Mouse (Mus musculus) midbrain, embryonic 11.5 days (tissue): ENCODE results near the gene Pex26. TPM values are rescaled to one million over a fixed set of nuclear protein-coding genes. Genes with fewer than 3 reads are reported as not detected.

ENCODE experiments used
- ATAC-seq: fragments of 200-750 bp; cut with Nextera tagmentation; 2 replicates; pipeline ENCODE4 v1.8.0; 2017; ENCODE audit warnings: moderate TSS enrichment, moderate library complexity; ENCODE audit not compliant: low FRiP score
- DNase-seq: peaks from one replicate; pipeline ENCODE4 v3.0.0; 2015; ENCODE audit warnings: low spot score; ENCODE audit errors: missing footprints
- H3K27ac ChIP-seq: fragments of 300-500 bp; sonication (generic); 2 replicates; pipeline ENCODE4 v1.5.1; 2014; ENCODE audit warnings: low read depth, low read length
- H3K27me3 ChIP-seq: fragments of 300-500 bp; sonication (generic); 2 replicates; pipeline ENCODE4 v1.6.1; 2014; ENCODE audit warnings: mild to moderate bottlenecking, low read length, moderate library complexity, mixed read lengths; ENCODE audit not compliant: control insufficient read depth, insufficient read depth
- H3K36me3 ChIP-seq: fragments of 300-500 bp; sonication (generic); 2 replicates; pipeline ENCODE4 v1.6.1; 2014; ENCODE audit warnings: mild to moderate bottlenecking, low read length, moderate library complexity, mixed read lengths; ENCODE audit not compliant: control insufficient read depth, insufficient read depth
- H3K4me1 ChIP-seq: fragments of 300-500 bp; sonication (generic); 2 replicates; pipeline ENCODE4 v1.6.1; 2014; ENCODE audit warnings: low read length; ENCODE audit not compliant: control insufficient read depth, insufficient read depth
- H3K4me2 ChIP-seq: fragments of 300-500 bp; sonication (generic); 2 replicates; pipeline ENCODE4 v1.6.1; 2014; ENCODE audit warnings: mild to moderate bottlenecking, moderate library complexity
- H3K4me3 ChIP-seq: fragments of 300-500 bp; sonication (generic); 2 replicates; pipeline ENCODE4 v1.5.1; 2014; ENCODE audit warnings: low read depth, low read length
- H3K9ac ChIP-seq: fragments of 300-500 bp; sonication (generic); 2 replicates; pipeline ENCODE4 v1.6.1; 2014; ENCODE audit warnings: low read length
- H3K9me3 ChIP-seq: fragments of 300-500 bp; sonication (generic); 2 replicates; pipeline ENCODE4 v1.6.1; 2016; ENCODE audit warnings: low read length; ENCODE audit not compliant: control insufficient read depth
- WGBS: fragments of 180-500 bp; shearing (Covaris S2); extraction: QIAGEN DNeasy Blood & Tissue Kit; methylation state at CpG from one replicate; pipeline ENCODE4 v1.1.7; 2014; 5-methylcytosine and 5-hydroxymethylcytosine counted together
- polyA plus RNA-seq: library from polyadenylated mRNA; unstranded; fragments of >200 nt; fragmentation: Nextera tagmentation; extraction: Ambion mirVana; gene quantifications from 2 replicates; pipeline ENCODE4 v1.2.1, GENCODE M21; 2014

Gene Pex26
- polyA plus RNA-seq, 1 experiment from 2014 or later: 5.8 TPM

- H3K9me3 ChIP-seq: no peaks in the 10 kb centered on the region
- H3K27me3 ChIP-seq: no peaks in the 10 kb centered on the region
- no peak overlapping the region for H3K4me2 ChIP-seq
- no peaks in the 10 kb centered on the region for H3K4me1 ChIP-seq
- 0 out of 2 replicates have a peak, but pooled peaks cover 4% of the 10 kb centered on the region for H3K36me3 ChIP-seq
- DNase-seq (no peak), ATAC-seq (no peak)
- H3K4me3 ChIP-seq: no peak overlapping the region
- WGBS: 38% methylated on average over 13 of the region's 13 CpGs
- no peak overlapping the region for H3K9ac ChIP-seq
- H3K27ac ChIP-seq: no peak overlapping the region
Measured at GRCm38 (mm10) chr6:121194061-121194955, 10.8 kb downstream of the Pex26 start.

GRCm38 (mm10) chr6:121194956-121195731 lies 11.7 kb downstream of the Pex26 start:
- ATAC-seq: no peak

DNA sequence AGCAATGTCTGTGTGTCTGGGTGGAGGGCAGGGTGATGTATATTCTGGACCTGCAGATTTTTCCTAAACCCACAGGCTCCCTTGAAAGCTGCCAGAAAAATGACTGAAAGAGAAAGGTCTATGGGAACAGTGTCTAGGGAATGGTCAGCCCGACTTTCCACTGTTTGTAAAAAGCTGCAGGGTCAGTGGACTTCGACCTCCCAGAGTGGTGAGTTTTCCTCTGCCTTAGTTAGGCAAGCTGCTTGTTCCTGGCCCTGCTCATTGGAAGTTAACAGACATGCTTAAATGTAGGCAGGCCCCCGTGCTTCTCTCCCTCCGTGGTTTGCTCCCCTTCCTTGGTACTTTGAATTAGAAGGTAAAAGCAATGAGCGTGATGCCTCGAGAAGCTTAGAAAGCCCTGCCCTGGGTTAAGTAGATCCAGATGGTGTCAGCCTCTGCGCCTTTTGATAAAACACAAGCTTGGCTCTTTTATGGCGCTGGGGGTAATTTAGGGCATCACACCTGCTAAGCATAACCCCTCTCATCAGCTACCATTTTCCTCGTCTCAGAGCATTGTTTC lies 14.4 kb downstream of the Pex26 start:
- DNase-seq: no peak

More at GRCm38 (mm10) chr6:121194956-121195731, 11.7 kb downstream of the Pex26 start:
- 85% methylated on average over 14 of the region's 14 CpGs for WGBS
- no peak overlapping the region for H3K4me3 ChIP-seq
- no peaks in the 10 kb centered on the region for H3K27me3 ChIP-seq
- no peak for DNase-seq
- H3K9me3 ChIP-seq: no peaks in the 10 kb centered on the region
- 0 out of 2 replicates have a peak, but pooled peaks cover 2% of the 10 kb centered on the region for H3K36me3 ChIP-seq
- no peak overlapping the region for H3K4me2 ChIP-seq
- H3K27ac ChIP-seq: no peak overlapping the region
- no peak overlapping the region for H3K9ac ChIP-seq
- no peaks in the 10 kb centered on the region for H3K4me1 ChIP-seq

GRCm38 (mm10) chr6:121200458-121200857 lies 17.0 kb downstream of the Pex26 start:
- Histone ChIP-seq H3K36me3 (no peaks in the 10 kb centered on the region), H3K9me3 (no peaks in the 10 kb centered on the region), H3K4me2 (no peak overlapping the region), H3K27me3 (no peaks in the 10 kb centered on the region), H3K27ac (no peak overlapping the region), H3K4me1 (no peaks in the 10 kb centered on the region), H3K4me3 (no peak overlapping the region), H3K9ac (no peak overlapping the region)
- DNase-seq (no peak), ATAC-seq (no peak)
- WGBS: 98% methylated on average over 4 of the region's 4 CpGs

More for the DNA sequence above, 14.4 kb downstream of the Pex26 start:
- ATAC-seq: no peak
- H3K9ac ChIP-seq: no peak overlapping the region
- H3K4me1 ChIP-seq: no peaks in the 10 kb centered on the region
- no peak overlapping the region for H3K4me2 ChIP-seq
- no peaks in the 10 kb centered on the region for H3K9me3 ChIP-seq
- WGBS: 68% methylated on average over 9 of the region's 9 CpGs
- no peak overlapping the region for H3K4me3 ChIP-seq
- 0 out of 2 replicates have a peak, but pooled peaks cover 2% of the 10 kb centered on the region for H3K36me3 ChIP-seq
- no peaks in the 10 kb centered on the region for H3K27me3 ChIP-seq
- H3K27ac ChIP-seq: no peak overlapping the region

- H3K27ac ChIP-seq: no peak overlapping the region
- H3K9me3 ChIP-seq: no peaks in the 10 kb centered on the region
- no peaks in the 10 kb centered on the region for H3K36me3 ChIP-seq
- no peak for DNase-seq
- ATAC-seq: no peak
- H3K27me3 ChIP-seq: no peaks in the 10 kb centered on the region
- H3K4me1 ChIP-seq: no peaks in the 10 kb centered on the region
- 83% methylated on average over 5 of the region's 5 CpGs for WGBS
- no peak overlapping the region for H3K4me3 ChIP-seq
- H3K9ac ChIP-seq: no peak overlapping the region
- no peak overlapping the region for H3K4me2 ChIP-seq
Measured at GRCm38 (mm10) chr6:121202026-121202425, 18.6 kb downstream of the Pex26 start.

GRCm38 (mm10) chr6:121206481-121206880 lies 23.0 kb downstream of the Pex26 start:
- no peak overlapping the region for H3K9ac ChIP-seq
- no peak for DNase-seq
- no peak overlapping the region for H3K4me2 ChIP-seq
- H3K4me3 ChIP-seq: no peak overlapping the region
- ATAC-seq: no peak
- peaks cover 17% of the 10 kb centered on the region for H3K27me3 ChIP-seq
- no peaks in the 10 kb centered on the region for H3K36me3 ChIP-seq
- no peaks in the 10 kb centered on the region for H3K9me3 ChIP-seq
- WGBS: 87% methylated on average over 5 of the region's 5 CpGs
- no peak overlapping the region for H3K27ac ChIP-seq
- peaks cover 10% of the 10 kb centered on the region for H3K4me1 ChIP-seq

DNA sequence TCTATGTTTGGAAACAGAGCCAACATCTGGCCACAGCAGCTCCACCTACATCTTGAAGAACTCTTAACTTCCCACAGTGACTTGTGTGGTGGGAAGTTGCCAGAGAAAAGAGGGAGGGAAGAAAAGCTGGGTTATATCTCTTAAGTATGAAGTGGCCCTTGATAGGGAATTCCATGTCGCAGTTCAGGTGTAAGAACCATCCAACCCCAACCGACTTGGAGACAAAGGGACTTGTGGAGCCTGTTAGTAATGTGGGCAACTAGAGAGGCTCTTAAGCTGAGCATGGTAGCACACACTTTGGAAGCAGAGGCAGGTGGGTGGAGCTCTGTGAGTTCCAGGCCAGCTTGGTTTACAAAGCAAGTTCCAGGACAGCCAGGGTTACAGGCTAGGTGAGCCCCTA lies 26.1 kb downstream of the Pex26 start:
- H3K4me2 ChIP-seq: no peak overlapping the region
- H3K36me3 ChIP-seq: no peaks in the 10 kb centered on the region
- H3K4me3 ChIP-seq: no peak overlapping the region
- peaks cover 22% of the 10 kb centered on the region for H3K27me3 ChIP-seq
- 79% methylated on average over 2 of the region's 2 CpGs for WGBS
- H3K9ac ChIP-seq: no peak overlapping the region
- DNase-seq (no peak), ATAC-seq (no peak)
- H3K4me1 ChIP-seq: peaks cover 13% of the 10 kb centered on the region
- no peaks in the 10 kb centered on the region for H3K9me3 ChIP-seq
- no peak overlapping the region for H3K27ac ChIP-seq

DNA sequence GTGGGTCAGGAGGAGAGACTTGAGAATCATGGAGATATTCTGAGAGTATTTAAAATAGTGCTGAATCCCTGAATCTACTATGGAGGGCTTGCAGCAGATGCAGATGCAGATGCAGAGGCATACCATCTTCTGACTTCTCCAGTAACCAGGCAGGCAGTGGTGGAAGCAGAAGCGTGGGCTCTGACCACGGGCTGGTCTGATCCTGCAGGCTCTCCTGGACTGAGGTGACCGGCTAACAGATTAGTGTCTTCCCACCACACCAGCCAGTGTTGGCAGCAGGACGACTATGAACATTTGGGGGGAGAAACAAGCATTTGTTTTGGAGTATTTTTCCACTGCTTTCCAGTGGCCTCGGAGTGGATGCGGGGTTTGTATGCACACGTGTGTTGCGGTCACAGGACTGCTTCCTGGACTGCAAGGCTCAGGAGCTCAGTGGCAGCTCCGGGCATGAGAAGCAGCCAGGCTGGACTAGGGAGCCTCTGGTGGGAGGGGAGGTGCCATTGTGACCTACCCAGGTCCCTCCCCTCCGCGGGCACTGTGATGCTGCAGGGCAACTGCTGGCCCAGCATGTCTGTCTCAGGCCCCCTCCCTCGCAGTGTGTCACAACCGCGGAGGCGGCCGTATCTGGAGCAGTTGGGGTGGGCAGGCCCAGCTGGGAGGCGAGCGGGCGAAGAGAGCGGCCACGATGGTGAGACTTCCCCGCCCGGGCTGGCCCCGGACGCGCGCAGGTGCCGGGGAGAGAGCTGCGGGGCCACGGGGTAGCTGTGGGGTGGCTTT lies 26.9 kb downstream of the Pex26 start, which contains the start of gene Tuba8:
TSS of gene Tuba8 (plus strand) at position 548 of the 777 bp plus-strand sequence.
- 5% methylated on average over 29 of the region's 30 CpGs for WGBS
- no peaks in the 10 kb centered on the region for H3K9me3 ChIP-seq

More for the DNA sequence above, 26.9 kb downstream of the Pex26 start, which contains the start of gene Tuba8:
- H3K4me1 ChIP-seq: peaks cover 13% of the 10 kb centered on the region
- H3K36me3 ChIP-seq: no peaks in the 10 kb centered on the region
- ATAC-seq: peak; percentile 71
- peak within 1 kb of the TSS; percentile 92 for H3K4me2 ChIP-seq
- peak; percentile 94 for DNase-seq
- peak within 1 kb of the TSS; percentile 54 for H3K9ac ChIP-seq
- no peak within 1 kb of the TSS for H3K27ac ChIP-seq
- H3K27me3 ChIP-seq: peaks cover 22% of the 10 kb centered on the region
- H3K4me3 ChIP-seq: peak within 1 kb of the TSS; percentile 41
